In the genomic region with DNA sequence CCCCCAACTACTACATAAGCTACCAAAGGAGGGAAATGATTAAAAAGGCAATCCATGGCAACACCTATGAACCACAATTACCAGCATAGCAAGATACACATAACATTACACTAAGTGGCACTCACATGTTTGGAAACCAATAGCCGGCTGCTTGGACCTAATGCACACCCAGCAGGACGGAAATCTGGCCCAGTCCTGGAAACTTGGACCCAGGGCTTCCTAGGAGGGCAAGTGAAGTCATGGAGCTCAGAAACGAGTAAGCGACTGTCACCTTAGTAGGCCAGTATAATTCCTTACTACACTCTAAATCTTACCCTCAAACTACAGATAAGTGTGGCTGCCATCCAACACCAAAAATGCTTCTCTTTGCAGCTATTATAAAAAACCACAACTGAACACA, we compare ENCODE assay signal across 17 mouse cellular contexts.
"Had no signal": no experiment of that assay in that cellular context is flagged by ENCODE, and none has a peak within 500 bp of the region (broad histone marks: within the 10 kb centered on the region; RNA-seq: fewer than 3 reads in every experiment).

No protein-coding gene starts in this region.

- H3K27me3 ChIP-seq: neural tube, embryonic 12.5 days; neural tube, embryonic 13.5 days; neural tube, embryonic 15.5 days; stomach, embryonic 15.5 days had no signal

- H3K36me3 ChIP-seq: neural tube, embryonic 12.5 days; neural tube, embryonic 13.5 days; neural tube, embryonic 15.5 days; stomach, embryonic 15.5 days had no signal

- H3K4me1 ChIP-seq: neural tube, embryonic 12.5 days; stomach, embryonic 15.5 days had no signal

- H3K4me3 ChIP-seq: neural tube, embryonic 12.5 days; neural tube, embryonic 13.5 days; neural tube, embryonic 15.5 days; stomach, embryonic 15.5 days had no signal

- H3K27ac ChIP-seq: neural tube, embryonic 12.5 days; neural tube, embryonic 13.5 days; neural tube, embryonic 15.5 days; stomach, embryonic 15.5 days; stomach, postnatal 0 days had no signal

- DNase-seq: retina, postnatal 1 day; right cerebral cortex, adult 18-20 months; right cerebral cortex, postnatal 14 days; right cerebral cortex, postnatal 25 days; right cerebral cortex, postnatal 4 days; spleen, adult 18-20 months; thymus, adult 18-20 months; thymus, adult 2 months; thymus, postnatal 14 days; thymus, postnatal 25 days; thymus, postnatal 36 days; thymus, postnatal 4 days had no signal

- H3K9me3 ChIP-seq: neural tube, embryonic 12.5 days; neural tube, embryonic 13.5 days; neural tube, embryonic 15.5 days; stomach, embryonic 15.5 days had no signal
